Mouse (Mus musculus) urinary bladder, postnatal 0 days (tissue): Measurements from ENCODE around the gene Btbd11. TPM values are rescaled to one million over a fixed set of nuclear protein-coding genes. Genes with fewer than 3 reads are reported as not detected.

Experiments used
- polyA plus RNA-seq: library from polyadenylated mRNA; unstranded; fragments of >200 nt; fragmentation: Nextera tagmentation; extraction: Ambion mirVana; gene quantifications from 2 replicates; pipeline ENCODE4 v1.2.1, GENCODE M21; 2015

Btbd11 gene
- polyA plus RNA-seq = 1.3 and 1.7 TPM in 2 replicates

GRCm38 (mm10) chr10:85386605-85387218 lies at the start of gene Btbd11:
TSS of gene Btbd11 (plus strand) at chr10:85386814.

Other genes with a start within 250 kb of the Btbd11 start
- 19.1 and 28.6 TPM in 2 replicates for gene Cry1, start 201.8 kb upstream of the Btbd11 start, polyA plus RNA-seq